16 mouse cellular contexts compared by ENCODE assay signal in genomic region chr3:18738946-18739345, GRCm38 (mm10).
"Had no signal": no experiment of that assay in that cellular context is flagged by ENCODE, and none has a peak within 500 bp of the region (broad histone marks: within the 10 kb centered on the region; RNA-seq: fewer than 3 reads in every experiment).

No protein-coding gene starts in this region.

- H3K27ac ChIP-seq: neural tube, embryonic 13.5 days; neural tube, embryonic 15.5 days; stomach, embryonic 15.5 days; stomach, postnatal 0 days had no signal

- DNase-seq: retina, postnatal 1 day; right cerebral cortex, adult 18-20 months; right cerebral cortex, postnatal 14 days; right cerebral cortex, postnatal 25 days; right cerebral cortex, postnatal 4 days; spleen, adult 18-20 months; thymus, adult 18-20 months; thymus, adult 2 months; thymus, postnatal 14 days; thymus, postnatal 25 days; thymus, postnatal 36 days; thymus, postnatal 4 days had no signal

- H3K27me3 ChIP-seq: neural tube, embryonic 13.5 days; neural tube, embryonic 15.5 days; stomach, embryonic 15.5 days had no signal

- H3K4me3 ChIP-seq: neural tube, embryonic 13.5 days; neural tube, embryonic 15.5 days; stomach, embryonic 15.5 days had no signal

- H3K36me3 ChIP-seq: neural tube, embryonic 13.5 days; neural tube, embryonic 15.5 days; stomach, embryonic 15.5 days had no signal

- H3K4me1 ChIP-seq: neural tube, embryonic 13.5 days; neural tube, embryonic 15.5 days; stomach, embryonic 15.5 days had no signal
